Mouse (Mus musculus) E14TG2a.4 (cell line): ENCODE results near the gene Taok1.
"Not testable (repeated sequence)": the region's sequence is repeated elsewhere in the genome, so short reads cannot be mapped to it uniquely, and the experiment has no call there.

ENCODE experiments used
- H3K27me3 ChIP-seq: 2 replicates; pipeline ENCODE4 v1.6.1; 2014; ENCODE audit warnings: low read length, control low read depth; ENCODE audit not compliant: insufficient read depth
- H3K36me3 ChIP-seq: 2 replicates; pipeline ENCODE4 v1.6.1; 2014; ENCODE audit warnings: low read length, control low read depth; ENCODE audit not compliant: insufficient read depth
- H3K4me1 ChIP-seq: replicated peaks from 2 replicates; pipeline ENCODE4 v1.6.1; 2014; ENCODE audit warnings: low read depth, low read length, control low read depth
- H3K4me3 ChIP-seq: replicated peaks from 2 replicates; pipeline ENCODE4 v1.5.1; 2014; ENCODE audit warnings: mild to moderate bottlenecking, low read length
- H3K9me3 ChIP-seq: 2 replicates; pipeline ENCODE4 v1.6.1; 2014; ENCODE audit warnings: low read length, control low read depth
- CTCF ChIP-seq: conservative IDR thresholded peaks from 2 replicates; pipeline ENCODE4 v1.5.1; 2014; ENCODE audit warnings: low read length
- NANOG ChIP-seq: IDR thresholded peaks from 2 replicates; pipeline ENCODE4 v1.6.1; 2014; ENCODE audit warnings: borderline replicate concordance, low read length, mixed read lengths
- POU5F1 ChIP-seq: IDR thresholded peaks from 2 replicates; pipeline ENCODE4 v1.6.1; 2014; ENCODE audit warnings: low read length, borderline replicate concordance

Gene Taok1

DNA sequence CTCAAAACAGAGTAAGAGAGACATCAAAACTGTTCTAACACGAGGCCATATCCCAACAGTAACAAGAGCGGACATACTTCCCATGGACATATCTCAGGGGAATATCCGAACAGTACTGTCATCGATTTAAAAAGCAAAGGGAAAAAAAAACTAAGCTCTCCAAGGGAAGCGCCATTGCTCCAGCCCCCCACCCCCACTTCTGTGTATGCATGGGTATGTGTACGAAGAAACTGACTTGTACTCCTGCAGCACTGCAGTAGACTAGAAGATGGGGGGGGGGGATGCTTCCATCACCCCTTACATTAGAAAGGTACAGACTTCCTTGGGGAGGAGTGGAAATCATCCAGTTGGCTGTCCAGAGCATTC lies 1.2 kb downstream of the Taok1 start:
- TF ChIP-seq CTCF (no peak), NANOG (no peak), POU5F1 (no peak)
- H3K36me3 ChIP-seq, result peaks cover 27% of the 10 kb centered on the region
- H3K27me3 ChIP-seq, result no peaks in the 10 kb centered on the region
- no peaks in the 10 kb centered on the region for H3K9me3 ChIP-seq
- H3K4me1 ChIP-seq, result peaks cover 47% of the 10 kb centered on the region
- H3K4me3 ChIP-seq, result peak overlapping the region; percentile 97

GRCm38 (mm10) chr11:77597266-77597665 lies 10.3 kb downstream of the Taok1 start:
- H3K9me3 ChIP-seq, result no peaks in the 10 kb centered on the region
- peaks cover 34% of the 10 kb centered on the region for H3K36me3 ChIP-seq
- H3K4me1 ChIP-seq, result peaks cover 15% of the 10 kb centered on the region
- no peaks in the 10 kb centered on the region for H3K27me3 ChIP-seq
- no peak overlapping the region for H3K4me3 ChIP-seq
- TF ChIP-seq CTCF (no peak), NANOG (no peak), POU5F1 (no peak)

DNA sequence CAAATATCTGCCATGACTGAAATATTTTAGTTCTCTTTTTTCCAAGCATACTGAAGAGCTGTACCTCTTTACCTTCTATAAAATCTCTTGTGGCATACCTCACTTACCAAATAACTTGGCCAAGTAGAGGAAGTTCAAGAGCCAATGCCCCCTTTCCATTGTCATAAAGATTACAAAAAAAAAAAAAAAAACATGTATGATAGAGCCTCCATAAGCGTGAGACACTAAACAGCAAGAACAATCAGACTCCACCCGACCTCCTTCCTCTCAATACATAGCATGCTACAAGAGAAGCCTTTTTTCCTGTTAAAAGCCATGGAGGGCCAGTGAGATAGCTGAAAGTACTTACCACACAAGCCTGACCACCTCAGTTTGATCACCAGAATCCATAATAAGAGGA lies 16.2 kb downstream of the Taok1 start:
- Histone ChIP-seq H3K4me1 (peaks cover 45% of the 10 kb centered on the region), H3K9me3 (no peaks in the 10 kb centered on the region), H3K36me3 (peaks cover 20% of the 10 kb centered on the region), H3K27me3 (no peaks in the 10 kb centered on the region), H3K4me3 (no peak overlapping the region)
- no peak for TF ChIP-seq NANOG
- TF ChIP-seq CTCF, result no peak
- no peak for TF ChIP-seq POU5F1

DNA sequence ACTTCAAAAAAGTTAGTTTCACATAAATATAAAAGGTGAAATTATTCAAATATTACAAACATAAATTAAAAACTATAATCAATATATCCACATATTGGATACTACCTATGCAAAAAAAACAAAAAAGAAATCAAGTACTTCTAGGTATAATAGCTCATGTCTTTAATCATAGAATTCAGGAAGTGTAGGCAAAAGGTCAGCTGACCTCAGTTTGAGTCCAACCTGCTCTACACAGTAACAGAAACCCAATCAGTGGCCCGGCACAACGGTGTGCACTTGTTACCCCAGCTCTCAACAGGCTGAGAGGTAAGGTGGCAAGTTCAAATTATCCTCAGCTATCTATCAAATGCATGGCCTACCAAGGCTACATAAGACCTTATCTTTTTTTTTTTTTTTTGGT lies 16.8 kb downstream of the Taok1 start:
- no peak overlapping the region for H3K4me3 ChIP-seq
- H3K4me1 ChIP-seq, result peaks cover 45% of the 10 kb centered on the region
- TF ChIP-seq POU5F1, result no peak
- no peak for TF ChIP-seq NANOG
- TF ChIP-seq CTCF, result no peak
- peaks cover 19% of the 10 kb centered on the region for H3K36me3 ChIP-seq
- H3K9me3 ChIP-seq, result no peaks in the 10 kb centered on the region
- H3K27me3 ChIP-seq, result no peaks in the 10 kb centered on the region

DNA sequence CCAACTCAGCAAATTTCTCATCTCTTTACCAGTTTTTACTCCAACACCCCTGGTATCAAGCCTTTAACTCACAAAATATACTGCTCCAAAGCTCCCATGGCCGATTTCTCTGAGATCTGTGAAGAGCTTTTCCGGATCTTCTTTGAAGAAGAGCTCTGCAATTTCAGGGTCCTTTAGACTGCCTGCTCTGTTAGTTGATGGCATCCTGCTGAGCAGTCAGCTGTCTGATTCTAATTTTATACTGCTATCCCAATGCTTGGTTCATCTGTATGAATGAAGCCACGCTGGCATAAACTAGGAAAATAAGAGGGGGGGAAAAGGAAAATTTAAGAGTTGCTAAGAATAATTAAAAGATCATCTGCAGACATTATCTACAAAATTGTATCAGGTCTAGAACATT lies 22.4 kb downstream of the Taok1 start:
- no peaks in the 10 kb centered on the region for H3K27me3 ChIP-seq
- H3K9me3 ChIP-seq, result no peaks in the 10 kb centered on the region
- TF ChIP-seq NANOG (no peak), CTCF (no peak), POU5F1 (no peak)
- peaks cover 59% of the 10 kb centered on the region for H3K36me3 ChIP-seq
- H3K4me1 ChIP-seq, result peaks cover 26% of the 10 kb centered on the region
- no peak overlapping the region for H3K4me3 ChIP-seq

- H3K9me3 ChIP-seq, result no peaks in the 10 kb centered on the region
- peaks cover 91% of the 10 kb centered on the region for H3K36me3 ChIP-seq
- H3K27me3 ChIP-seq, result no peaks in the 10 kb centered on the region
- no peak overlapping the region for H3K4me3 ChIP-seq
- no peak for TF ChIP-seq CTCF
- no peak for TF ChIP-seq POU5F1
- TF ChIP-seq NANOG, result no peak
- no peaks in the 10 kb centered on the region for H3K4me1 ChIP-seq
Measured at GRCm38 (mm10) chr11:77545261-77545660, 62.4 kb downstream of the Taok1 start.

GRCm38 (mm10) chr11:77532202-77532846 lies 75.3 kb downstream of the Taok1 start:
- H3K4me1 ChIP-seq, result no peaks in the 10 kb centered on the region
- H3K27me3 ChIP-seq, result no peaks in the 10 kb centered on the region
- no peak overlapping the region for H3K4me3 ChIP-seq
- H3K9me3 ChIP-seq, result no peaks in the 10 kb centered on the region
- H3K36me3 ChIP-seq, result peaks cover 40% of the 10 kb centered on the region
- no peak for TF ChIP-seq POU5F1
- TF ChIP-seq CTCF, result no peak
- TF ChIP-seq NANOG, result no peak

DNA sequence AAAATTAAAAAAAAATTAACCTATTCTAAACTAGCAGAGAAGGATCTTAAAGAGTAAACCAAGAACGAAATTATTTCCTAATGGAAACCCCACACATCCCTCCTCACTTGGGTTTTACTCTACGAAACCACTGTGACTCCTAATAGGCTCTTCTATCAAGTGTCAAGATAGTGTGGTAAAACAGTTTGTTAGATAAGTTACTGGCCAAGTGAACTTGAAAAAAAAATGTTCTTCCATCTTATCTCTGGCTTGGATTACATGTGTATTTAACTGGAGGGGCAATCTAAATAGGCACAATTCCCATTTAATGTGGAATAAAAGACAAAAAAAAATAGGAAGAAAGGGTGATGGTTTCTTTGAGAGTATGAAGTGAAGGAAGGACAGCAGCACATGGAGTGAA lies 76.8 kb downstream of the Taok1 start:
- no peak overlapping the region for H3K4me3 ChIP-seq
- H3K27me3 ChIP-seq, result no peaks in the 10 kb centered on the region
- peaks cover 30% of the 10 kb centered on the region for H3K36me3 ChIP-seq
- no peaks in the 10 kb centered on the region for H3K4me1 ChIP-seq
- no peak for TF ChIP-seq POU5F1
- TF ChIP-seq NANOG, result no peak
- no peak for TF ChIP-seq CTCF
- H3K9me3 ChIP-seq, result no peaks in the 10 kb centered on the region

GRCm38 (mm10) chr11:77529644-77530043 lies 78.0 kb downstream of the Taok1 start:
- Histone ChIP-seq H3K9me3 (no peaks in the 10 kb centered on the region), H3K4me3 (no peak overlapping the region), H3K4me1 (no peaks in the 10 kb centered on the region), H3K27me3 (no peaks in the 10 kb centered on the region), H3K36me3 (peaks cover 22% of the 10 kb centered on the region)
- TF ChIP-seq POU5F1, result no peak
- no peak for TF ChIP-seq NANOG
- no peak for TF ChIP-seq CTCF

GRCm38 (mm10) chr11:77528420-77528819 lies 79.2 kb downstream of the Taok1 start:
- H3K36me3 ChIP-seq, result peaks cover 16% of the 10 kb centered on the region
- not testable (repeated sequence) for H3K27me3 ChIP-seq, H3K9me3 ChIP-seq, H3K4me1 ChIP-seq, H3K4me3 ChIP-seq
